8 mouse cellular contexts compared by ENCODE assay signal in genomic region chr11:94339732-94340585, GRCm38 (mm10). TPM values are rescaled to one million over a fixed set of nuclear protein-coding genes. Genes with fewer than 3 reads are reported as not detected.
DNase-seq lines count a peak whose midpoint lies in the region; ATAC-seq and TF ChIP-seq lines count a peak whose summit lies in the region.
"Had no signal": no experiment of that assay in that cellular context is flagged by ENCODE, and none has a peak within 500 bp of the region (broad histone marks: within the 10 kb centered on the region; RNA-seq: fewer than 3 reads in every experiment).

No protein-coding gene starts in this region.

- peaks cover 33% of the 10 kb centered on the region for H3K36me3 ChIP-seq in hindbrain, embryonic 12.5 days
- peaks cover 18% of the 10 kb centered on the region for H3K36me3 ChIP-seq in small intestine, adult 2 months (ENCODE audit: control insufficient read depth, insufficient read depth, low read length)

- H3K27me3 ChIP-seq in hindbrain, embryonic 12.5 days, result peaks cover 5% of the 10 kb centered on the region; the same call in 1 of the 2 replicates
- no peaks in the 10 kb centered on the region for H3K27me3 ChIP-seq in small intestine, adult 2 months (ENCODE audit: control insufficient read depth, insufficient read depth, low read length)
- H3K27me3 ChIP-seq: stomach, embryonic 15.5 days had no signal

- ATAC-seq in hindbrain, embryonic 12.5 days (ENCODE audit: low FRiP score), result peak; percentile 76
- ATAC-seq in megakaryocyte progenitor cell, adult 5-6 weeks (replicated peaks; ENCODE audit: poor library complexity), result peak; percentile 96

- H3K9ac ChIP-seq in hindbrain, embryonic 12.5 days, result no peak overlapping the region
- H3K9ac ChIP-seq: stomach, embryonic 15.5 days had no signal

- no peak overlapping the region for H3K4me2 ChIP-seq in hindbrain, embryonic 12.5 days (replicated peaks)
- H3K4me2 ChIP-seq: stomach, embryonic 15.5 days had no signal

- H3K9me3 ChIP-seq in hindbrain, embryonic 12.5 days (replicated peaks), result no peaks in the 10 kb centered on the region
- H3K9me3 ChIP-seq: stomach, embryonic 15.5 days had no signal

- no peaks in the 10 kb centered on the region for H3K4me1 ChIP-seq in cortical plate, adult 2 months (ENCODE audit: control insufficient read depth, insufficient read depth, low read length)
- peaks cover 40% of the 10 kb centered on the region for H3K4me1 ChIP-seq in hindbrain, embryonic 12.5 days
- peaks cover 2% of the 10 kb centered on the region; the same call in 1 of the 2 replicates for H3K4me1 ChIP-seq in small intestine, adult 2 months (ENCODE audit: control insufficient read depth, insufficient read depth, insufficient read length, low read length)

- no peak for TF ChIP-seq POLR2A in cortical plate, adult 2 months (IDR thresholded peaks at IDR 0.05; ENCODE audit: extremely low read depth, insufficient read depth, low read length)
- TF ChIP-seq POLR2A in small intestine, adult 2 months (IDR thresholded peaks at IDR 0.05; ENCODE audit: low read depth, low read length), result no peak

- DNase-seq in CD8-positive naive resting alpha-beta T cell, adult 2 months (ENCODE audit: low read depth in 2 of 2, low spot score in 2 of 2), result peak; percentile 25 to 54
- peak; percentile 74 for DNase-seq in NIH3T3 (ENCODE audit: low read depth)
- peak; percentile 48 to 68 for DNase-seq in layer of hippocampus, postnatal 10 days (ENCODE audit: low spot score in 2 of 2)

- TF ChIP-seq CTCF in cortical plate, adult 2 months (IDR thresholded peaks at IDR 0.05; ENCODE audit: extremely low read depth, insufficient read depth, low read length), result peak; percentile 63
- peak; percentile 79; the same call in 1 of the 2 replicates for TF ChIP-seq CTCF in small intestine, adult 2 months (IDR thresholded peaks at IDR 0.05; ENCODE audit: extremely low read depth, insufficient read length, insufficient replicate concordance, low read depth, low read length)

- 57% methylated on average over 18 of the region's 18 CpGs for WGBS in hindbrain, embryonic 12.5 days
- 55% methylated on average over 18 of the region's 18 CpGs for WGBS in small intestine, adult 2 months

- H3K27ac ChIP-seq in cortical plate, adult 2 months (ENCODE audit: insufficient read depth, low read length), result no peak overlapping the region
- no peak overlapping the region for H3K27ac ChIP-seq in hindbrain, embryonic 12.5 days
- H3K27ac ChIP-seq in small intestine, adult 2 months (ENCODE audit: insufficient read depth, low read depth, low read length), result no peak overlapping the region

- no peak overlapping the region for H3K4me3 ChIP-seq in cortical plate, adult 2 months (ENCODE audit: insufficient read depth, low read length)
- no peak overlapping the region for H3K4me3 ChIP-seq in hindbrain, embryonic 12.5 days
- no peak overlapping the region for H3K4me3 ChIP-seq in small intestine, adult 2 months (ENCODE audit: low read depth, low read length)
- H3K4me3 ChIP-seq: stomach, embryonic 15.5 days had no signal

RNA-seq across cellular contexts. Expression of gene Ankrd40, which starts 12.2 kb away (rescaled TPM):
- polyA plus RNA-seq in cortical plate, adult 2 months (2012; rRNA removed), result 160 and 165 TPM in 2 replicates
- 27.3 and 28.7 TPM in 2 replicates for polyA plus RNA-seq in hindbrain, embryonic 12.5 days (2016; fragmentation: Nextera tagmentation; extraction: Ambion mirVana)
- 10 to 100 TPM; 74.1 to 83.6 TPM for total RNA-seq in layer of hippocampus, postnatal 10 days (2021)
- total RNA-seq in megakaryocyte progenitor cell, adult 5-6 weeks (2015), result 18.8 and 21.7 TPM in 2 replicates
- 59.6 and 77.8 TPM in 2 replicates for total RNA-seq in megakaryocyte progenitor cell, adult 5-6 weeks (2017)
- polyA plus RNA-seq in small intestine, adult 2 months (2012; rRNA removed), result 41.6 and 73.2 TPM in 2 replicates

RNA-seq across cellular contexts. Expression of gene Luc7l3, which starts 18.2 kb away (rescaled TPM):
- 138 and 160 TPM in 2 replicates for polyA plus RNA-seq in cortical plate, adult 2 months (2012; rRNA removed)
- polyA plus RNA-seq in hindbrain, embryonic 12.5 days (2016; fragmentation: Nextera tagmentation; extraction: Ambion mirVana), result 153 and 167 TPM in 2 replicates
- 100 to 1,000 TPM; 127 to 142 TPM for total RNA-seq in layer of hippocampus, postnatal 10 days (2021)
- total RNA-seq in megakaryocyte progenitor cell, adult 5-6 weeks (2015), result 160 and 188 TPM in 2 replicates
- 289 and 470 TPM in 2 replicates for total RNA-seq in megakaryocyte progenitor cell, adult 5-6 weeks (2017)
- polyA plus RNA-seq in small intestine, adult 2 months (2012; rRNA removed), result 0.74 and 1.4 TPM in 2 replicates

RNA-seq across cellular contexts. Expression of gene Abcc3, which starts 52.8 kb away (rescaled TPM):
- polyA plus RNA-seq in cortical plate, adult 2 months (2012; rRNA removed), result 1.6 and 2.0 TPM in 2 replicates
- polyA plus RNA-seq in hindbrain, embryonic 12.5 days (2016; fragmentation: Nextera tagmentation; extraction: Ambion mirVana), result 0.81 and 1.2 TPM in 2 replicates
- total RNA-seq in layer of hippocampus, postnatal 10 days (2021), result 1 to 10 TPM; 1.8 to 2.2 TPM
- total RNA-seq in megakaryocyte progenitor cell, adult 5-6 weeks (2015), result 0.07 and 0.56 TPM in 2 replicates
- 0.17 TPM in 1 of 2 replicates, not detected in the other for total RNA-seq in megakaryocyte progenitor cell, adult 5-6 weeks (2017)
- 42.4 and 188 TPM in 2 replicates for polyA plus RNA-seq in small intestine, adult 2 months (2012; rRNA removed)

RNA-seq across cellular contexts. Expression of gene Gm21885, which starts 58.3 kb away (rescaled TPM):
- not detected in 2 replicates for polyA plus RNA-seq in cortical plate, adult 2 months (2012; rRNA removed)
- polyA plus RNA-seq in hindbrain, embryonic 12.5 days (2016; fragmentation: Nextera tagmentation; extraction: Ambion mirVana), result 0.31 and 0.48 TPM in 2 replicates
- not detected for total RNA-seq in layer of hippocampus, postnatal 10 days (2021)
- total RNA-seq in megakaryocyte progenitor cell, adult 5-6 weeks (2015), result not detected in 2 replicates
- not detected in 2 replicates for total RNA-seq in megakaryocyte progenitor cell, adult 5-6 weeks (2017)
- 2.1 and 4.1 TPM in 2 replicates for polyA plus RNA-seq in small intestine, adult 2 months (2012; rRNA removed)

Comparison
In these comparisons a context has a peak if more than half of its experiments do, and no peak if none do; other contexts are left out.
1. RNA of gene Luc7l3, which starts 18.2 kb away (polyA plus RNA-seq): 153 to 167 TPM in hindbrain, embryonic 12.5 days and 138 to 160 TPM in cortical plate, adult 2 months; 0.74 to 1.4 TPM in small intestine, adult 2 months; every median in the first group is over 10 times any median in the second.
2. RNA of gene Abcc3, which starts 52.8 kb away (polyA plus RNA-seq): 42.4 to 188 TPM in small intestine, adult 2 months; 1.6 to 2.0 TPM in cortical plate, adult 2 months and 0.81 to 1.2 TPM in hindbrain, embryonic 12.5 days; every median in the first group is over 10 times any median in the second.
3. Peak in every context shown above with its lines, with median percentiles within 50 percentile points of each other: DNase-seq.